Mouse (Mus musculus) heart, embryonic 16.5 days (tissue): ENCODE measurements around the gene Fam210b. TPM values are rescaled to one million over a fixed set of nuclear protein-coding genes. Genes with fewer than 3 reads are reported as not detected.

Source experiments
- ATAC-seq: fragments of 200-750 bp; cut with Nextera tagmentation; replicated peaks from 2 replicates; pipeline ENCODE4 v1.8.0; 2017; ENCODE audit warnings: moderate number of reproducible peaks; ENCODE audit not compliant: insufficient read depth, low FRiP score; ENCODE audit errors: extremely low read depth
- H3K27ac ChIP-seq: fragments of 300-500 bp; sonication (generic); 2 replicates; pipeline ENCODE4 v1.5.1; 2014; ENCODE audit warnings: mild to moderate bottlenecking, low read length, control low read depth, moderate library complexity
- H3K27me3 ChIP-seq: fragments of 300-500 bp; sonication (generic); 2 replicates; pipeline ENCODE4 v1.6.1; 2014; ENCODE audit warnings: low read length, mixed read lengths; ENCODE audit not compliant: control insufficient read depth, insufficient read depth
- H3K36me3 ChIP-seq: fragments of 300-500 bp; sonication (generic); 2 replicates; pipeline ENCODE4 v1.6.1; 2014; ENCODE audit not compliant: control insufficient read depth, insufficient read depth
- H3K4me1 ChIP-seq: fragments of 300-500 bp; sonication (generic); 2 replicates; pipeline ENCODE4 v1.6.1; 2014; ENCODE audit warnings: low read length, mixed read lengths; ENCODE audit not compliant: control insufficient read depth, insufficient read depth
- H3K4me2 ChIP-seq: fragments of 300-500 bp; sonication (generic); 2 replicates; pipeline ENCODE4 v1.6.1; 2014; ENCODE audit warnings: low read depth, mild to moderate bottlenecking, control low read depth, low read length
- H3K4me3 ChIP-seq: fragments of 300-500 bp; sonication (generic); 2 replicates; pipeline ENCODE4 v1.5.1; 2014; ENCODE audit warnings: mild to moderate bottlenecking, control low read depth, low read length
- H3K9ac ChIP-seq: fragments of 300-500 bp; sonication (generic); 2 replicates; pipeline ENCODE4 v1.6.1; 2014; ENCODE audit warnings: low read length, control low read depth
- H3K9me3 ChIP-seq: fragments of 300-500 bp; sonication (generic); replicated peaks from 2 replicates; pipeline ENCODE4 v1.6.1; 2016; ENCODE audit warnings: low read length; ENCODE audit not compliant: control insufficient read depth
- WGBS: fragments of 180-500 bp; shearing (Covaris S2); extraction: QIAGEN DNeasy Blood & Tissue Kit; methylation state at CpG from one replicate; pipeline ENCODE4 v1.1.7; 2014; 5-methylcytosine and 5-hydroxymethylcytosine counted together
- polyA plus RNA-seq: library from polyadenylated mRNA; unstranded; fragments of >200 nt; fragmentation: Nextera tagmentation; extraction: Ambion mirVana; gene quantifications from 2 replicates; pipeline ENCODE4 v1.2.1, GENCODE M21; 2015

Gene Fam210b
- polyA plus RNA-seq, 1 experiment from 2014 or later: 13.3 TPM

- WGBS: under 1% methylated on average over 66 of the region's 66 CpGs
- peak within 1 kb of the TSS; percentile 87 for H3K4me2 ChIP-seq
- no peaks in the 10 kb centered on the region for H3K9me3 ChIP-seq
These were observed 25.3 kb downstream of the Fam210b start, which contains the start of the genes Aurka and Cstf1 for GRCm38 (mm10) chr2:172370411-172371223. TSS of gene Aurka (minus strand) at chr2:172370535. TSS of gene Cstf1 (plus strand) at chr2:172370681.

DNA sequence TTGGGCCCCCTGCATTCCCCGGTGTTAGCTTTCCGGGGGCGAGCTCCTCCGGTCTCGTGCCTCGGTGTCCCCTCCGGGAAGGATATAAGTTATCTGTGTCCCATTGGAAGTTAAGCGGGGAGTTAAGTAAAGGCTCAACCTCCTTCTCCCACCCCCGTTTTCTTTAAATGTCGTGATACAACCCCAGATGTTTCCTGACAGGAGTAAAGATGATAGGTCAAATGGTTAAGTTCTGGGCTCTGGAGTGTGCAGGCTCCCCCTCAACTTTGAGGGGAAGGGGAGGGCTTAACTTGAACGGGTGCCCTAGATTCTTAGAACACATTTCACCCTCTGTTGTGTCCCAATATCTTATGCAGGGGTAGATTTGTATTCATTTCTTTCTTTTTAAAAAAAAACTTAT lies 25.9 kb downstream of the Fam210b start:
- H3K27ac ChIP-seq: peak overlapping the region; percentile 91
- no peaks in the 10 kb centered on the region for H3K27me3 ChIP-seq
- H3K9ac ChIP-seq: peak overlapping the region; percentile 97
- H3K4me2 ChIP-seq: peak overlapping the region; percentile 73
- H3K36me3 ChIP-seq: peaks cover 45% of the 10 kb centered on the region
- H3K4me1 ChIP-seq: peaks cover 26% of the 10 kb centered on the region
- peak overlapping the region; percentile 87 for H3K4me3 ChIP-seq
- no peak for ATAC-seq
- WGBS: 1% methylated on average over 11 of the region's 11 CpGs
- no peaks in the 10 kb centered on the region for H3K9me3 ChIP-seq

More at GRCm38 (mm10) chr2:172370411-172371223, 25.3 kb downstream of the Fam210b start, which contains the start of the genes Aurka and Cstf1:
- Histone ChIP-seq H3K36me3 (peaks cover 39% of the 10 kb centered on the region), H3K9ac (peak within 1 kb of the TSS; percentile 97), H3K4me1 (peaks cover 26% of the 10 kb centered on the region), H3K4me3 (peak within 1 kb of the TSS; percentile 87), H3K27ac (peak within 1 kb of the TSS; percentile 91), H3K27me3 (no peaks in the 10 kb centered on the region)
- peak; percentile 99 for ATAC-seq

- H3K36me3 ChIP-seq: peaks cover 78% of the 10 kb centered on the region
- H3K27me3 ChIP-seq: no peaks in the 10 kb centered on the region
- H3K9ac ChIP-seq: no peak overlapping the region
- H3K27ac ChIP-seq: no peak overlapping the region
- no peak for ATAC-seq
- WGBS: 85% methylated on average over 4 of the region's 4 CpGs
- no peak overlapping the region for H3K4me2 ChIP-seq
- no peaks in the 10 kb centered on the region for H3K9me3 ChIP-seq
- H3K4me3 ChIP-seq: no peak overlapping the region
- H3K4me1 ChIP-seq: peaks cover 6% of the 10 kb centered on the region
These were observed 31.2 kb downstream of the Fam210b start for GRCm38 (mm10) chr2:172376551-172376950.

DNA sequence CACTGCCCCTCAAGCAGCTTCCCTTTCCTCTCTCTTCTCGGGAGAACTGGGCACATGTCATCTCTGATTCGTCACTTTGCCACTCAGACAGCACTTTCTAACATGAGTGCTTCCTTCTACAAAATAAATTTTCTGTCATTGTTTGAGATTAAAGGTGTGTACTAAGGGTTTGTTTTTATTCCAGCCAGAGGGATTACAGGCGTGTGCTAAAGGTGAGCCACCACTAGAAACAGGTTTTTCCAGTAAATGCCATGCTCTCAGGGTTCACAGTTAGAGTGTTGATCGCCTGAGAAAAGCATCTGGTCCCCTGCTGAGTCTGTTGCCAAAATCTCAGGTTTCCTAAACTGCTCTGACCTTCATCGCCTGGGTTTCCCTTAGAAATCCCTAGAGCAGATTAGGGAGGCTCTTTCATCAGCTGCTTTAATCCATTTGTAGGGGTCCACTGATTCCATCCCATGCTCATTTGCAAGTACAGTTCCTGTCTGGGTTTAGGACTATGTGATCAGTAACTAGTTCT lies 31.7 kb downstream of the Fam210b start:
- WGBS: 54% methylated on average over 5 of the region's 5 CpGs
- no peaks in the 10 kb centered on the region for H3K27me3 ChIP-seq
- H3K9me3 ChIP-seq: no peaks in the 10 kb centered on the region
- no peak overlapping the region for H3K9ac ChIP-seq
- peaks cover 83% of the 10 kb centered on the region for H3K36me3 ChIP-seq
- no peak overlapping the region for H3K4me2 ChIP-seq
- H3K4me3 ChIP-seq: no peak overlapping the region
- no peak overlapping the region for H3K27ac ChIP-seq
- ATAC-seq: no peak
- peaks cover 1% of the 10 kb centered on the region for H3K4me1 ChIP-seq

- no peak overlapping the region for H3K4me3 ChIP-seq
- H3K4me2 ChIP-seq: no peak overlapping the region
- 68% methylated on average over 7 of the region's 7 CpGs for WGBS
- no peak; the same call in 1 of the 2 replicates for ATAC-seq
- H3K36me3 ChIP-seq: peaks cover 81% of the 10 kb centered on the region
- H3K27ac ChIP-seq: no peak overlapping the region
- H3K9me3 ChIP-seq: no peaks in the 10 kb centered on the region
- H3K27me3 ChIP-seq: no peaks in the 10 kb centered on the region
- H3K4me1 ChIP-seq: no peaks in the 10 kb centered on the region
- no peak overlapping the region for H3K9ac ChIP-seq
These were observed 33.0 kb downstream of the Fam210b start for GRCm38 (mm10) chr2:172378332-172378731.

DNA sequence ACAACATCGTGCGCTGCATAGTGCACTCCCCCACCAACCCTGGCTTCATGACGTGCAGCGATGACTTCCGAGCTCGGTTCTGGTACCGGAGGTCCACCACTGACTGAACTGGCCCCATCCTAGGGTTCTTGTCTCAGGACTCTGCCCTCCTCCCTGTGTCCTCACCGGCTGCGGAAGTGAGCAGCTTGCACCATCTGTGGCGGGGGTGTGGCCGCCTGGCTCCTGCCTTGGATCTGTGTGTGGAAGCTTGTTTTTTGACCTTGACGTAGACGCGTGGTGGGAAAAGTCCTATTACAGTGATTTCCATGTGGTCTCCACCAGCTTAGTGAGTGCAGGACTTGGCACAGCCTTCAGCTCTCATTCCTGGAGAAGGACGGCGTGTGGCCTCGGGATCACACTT lies 35.1 kb downstream of the Fam210b start:
- no peak overlapping the region for H3K27ac ChIP-seq
- H3K4me2 ChIP-seq: no peak overlapping the region
- 89% methylated on average over 17 of the region's 17 CpGs for WGBS
- H3K4me1 ChIP-seq: 0 out of 2 replicates have a peak, but pooled peaks cover 2% of the 10 kb centered on the region
- H3K4me3 ChIP-seq: no peak overlapping the region
- no peaks in the 10 kb centered on the region for H3K27me3 ChIP-seq
- H3K9me3 ChIP-seq: no peaks in the 10 kb centered on the region
- no peak for ATAC-seq
- H3K36me3 ChIP-seq: peaks cover 63% of the 10 kb centered on the region
- H3K9ac ChIP-seq: no peak overlapping the region

- H3K36me3 ChIP-seq: peaks cover 55% of the 10 kb centered on the region
- H3K4me3 ChIP-seq: no peak overlapping the region
- peak overlapping the region; percentile 26; the same call in 1 of the 2 replicates for H3K27ac ChIP-seq
- no peak overlapping the region for H3K9ac ChIP-seq
- no peaks in the 10 kb centered on the region for H3K9me3 ChIP-seq
- H3K27me3 ChIP-seq: no peaks in the 10 kb centered on the region
- 0 out of 2 replicates have a peak, but pooled peaks cover 2% of the 10 kb centered on the region for H3K4me1 ChIP-seq
- 87% methylated on average over 11 of the region's 11 CpGs for WGBS
- H3K4me2 ChIP-seq: no peak overlapping the region
- ATAC-seq: 0 out of 2 replicates have a peak, but pooled peaks have one; percentile 10
These were observed 36.0 kb downstream of the Fam210b start for GRCm38 (mm10) chr2:172381341-172381740.

DNA sequence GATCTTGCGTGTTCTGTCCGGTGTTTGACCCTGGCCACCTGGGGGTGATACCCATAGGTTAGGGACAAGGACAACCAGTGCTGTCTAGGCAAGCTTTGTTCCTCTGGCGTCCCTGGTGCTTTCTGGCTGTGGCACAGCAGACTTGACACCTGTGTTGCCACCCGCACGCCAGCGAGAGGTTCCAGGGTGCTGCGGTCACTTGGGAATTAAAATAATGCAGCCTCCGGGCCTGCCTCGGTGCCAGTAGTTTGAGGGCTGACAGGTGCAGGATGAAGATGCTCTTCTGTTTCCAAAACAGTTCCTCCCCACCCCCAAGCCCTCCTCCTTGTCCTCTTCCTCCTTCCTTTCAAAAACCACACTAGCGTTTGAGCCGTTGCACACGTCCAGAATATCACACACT lies 36.5 kb downstream of the Fam210b start:
- Histone ChIP-seq H3K9ac (no peak overlapping the region), H3K4me1 (0 out of 2 replicates have a peak, but pooled peaks cover 2% of the 10 kb centered on the region), H3K27ac (no peak overlapping the region), H3K4me3 (no peak overlapping the region), H3K9me3 (no peaks in the 10 kb centered on the region), H3K4me2 (no peak overlapping the region), H3K27me3 (no peaks in the 10 kb centered on the region), H3K36me3 (peaks cover 51% of the 10 kb centered on the region)
- peak; percentile 30; the same call in 1 of the 2 replicates for ATAC-seq
- WGBS: 81% methylated on average over 12 of the region's 12 CpGs

DNA sequence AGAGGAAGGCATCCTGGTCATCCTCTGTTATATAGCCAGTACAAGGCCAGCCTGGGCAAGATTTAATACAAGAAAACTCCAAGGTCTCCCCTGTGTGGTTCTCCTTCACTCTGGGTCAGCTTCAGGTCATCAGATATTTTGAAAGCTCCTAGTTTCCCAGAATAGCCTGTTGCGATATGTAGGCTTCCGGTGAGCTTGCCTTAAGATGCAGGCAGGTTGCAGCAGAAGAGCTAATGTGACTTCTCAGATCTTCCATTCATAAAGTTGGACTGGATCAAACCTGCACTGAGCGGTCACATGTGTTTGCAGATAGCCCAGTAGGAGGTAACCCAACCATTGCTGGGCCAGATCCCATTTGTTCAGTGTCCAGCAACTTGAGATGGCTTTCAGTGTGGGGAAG lies 39.4 kb downstream of the Fam210b start:
- H3K4me3 ChIP-seq: no peak overlapping the region
- no peak for ATAC-seq

More for the DNA sequence above, 39.4 kb downstream of the Fam210b start:
- no peak overlapping the region for H3K27ac ChIP-seq
- 0 out of 2 replicates have a peak, but pooled peaks cover 2% of the 10 kb centered on the region for H3K4me1 ChIP-seq
- peaks cover 27% of the 10 kb centered on the region for H3K36me3 ChIP-seq
- WGBS: 53% methylated on average over 3 of the region's 3 CpGs
- H3K27me3 ChIP-seq: no peaks in the 10 kb centered on the region
- H3K9ac ChIP-seq: no peak overlapping the region
- no peak overlapping the region for H3K4me2 ChIP-seq
- no peaks in the 10 kb centered on the region for H3K9me3 ChIP-seq
